Mouse (Mus musculus): ENCODE results near the gene Brpf3. TPM values are rescaled to one million over a fixed set of nuclear protein-coding genes. Genes with fewer than 3 reads are reported as not detected.

Brpf3 gene
- total RNA-seq, 1 experiment, result 24.5 TPM

DNA sequence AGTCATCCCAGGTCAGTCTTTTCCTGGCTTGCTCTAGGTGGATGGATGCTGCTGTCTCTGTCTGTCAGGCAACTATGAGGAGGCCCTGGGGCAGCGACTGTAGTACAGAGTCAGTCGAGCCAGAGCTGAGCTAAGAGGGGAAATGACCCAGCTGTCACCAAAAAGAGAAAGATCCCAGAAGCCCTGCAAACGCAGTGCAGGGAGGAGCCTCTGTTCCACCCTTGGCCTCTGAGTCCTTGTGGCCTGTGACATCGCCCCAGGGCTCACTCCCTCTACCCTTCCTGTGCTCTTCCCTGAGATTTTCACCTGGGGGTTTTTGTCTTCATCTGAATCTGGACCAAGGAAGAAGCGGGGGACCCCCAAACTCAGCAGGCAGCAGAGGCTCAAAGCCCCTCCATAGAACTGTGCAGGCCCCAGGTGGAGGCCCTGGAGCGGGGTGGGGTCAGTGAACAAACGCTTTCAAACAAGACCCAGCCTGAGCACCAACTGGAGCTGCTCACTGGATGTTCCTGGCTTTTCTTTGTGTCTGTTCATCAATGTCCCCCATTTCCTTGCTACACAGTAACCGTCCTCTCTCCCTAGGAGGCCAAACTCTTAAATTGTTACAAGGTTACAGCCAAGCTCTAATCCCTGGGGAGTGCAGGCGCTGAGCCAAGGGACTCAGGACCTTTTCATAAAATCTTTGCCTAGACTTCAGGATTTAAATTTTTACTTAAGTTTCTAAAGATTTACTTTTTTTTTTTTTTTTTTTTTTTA, 19.4 kb upstream of the Brpf3 start:
- no peak overlapping the region for H3K4me3 ChIP-seq (ENCODE audit: insufficient read depth in 1 of 2, low read depth in 1 of 2, low read length in 2 of 2, poor library complexity in 1 of 2, severe bottlenecking in 1 of 2)
- TF ChIP-seq ZC3H11A (IDR thresholded peaks at IDR 0.05; ENCODE audit: borderline replicate concordance, low read depth, low read length) (no peak), CHD2 (IDR thresholded peaks at IDR 0.05; ENCODE audit: low read depth, low read length) (no peak), ZNF384 (IDR thresholded peaks at IDR 0.05; ENCODE audit: low read depth, low read length) (no peak), MAFK (IDR thresholded peaks at IDR 0.05; ENCODE audit: insufficient read depth, low read depth, low read length) (no peak), HCFC1 (IDR thresholded peaks at IDR 0.05; ENCODE audit: borderline replicate concordance, insufficient read depth, low read length) (no peak)
- H3K36me3 ChIP-seq (ENCODE audit: control insufficient read depth, insufficient read depth, low read length, poor library complexity, severe bottlenecking), result peaks cover 3% of the 10 kb centered on the region; the same call in 1 of the 2 replicates
- DNase-seq (ENCODE audit: low read depth, low spot score), result no peak
- in situ Hi-C loops (cut with MboI; ENCODE audit: low sequenced_read_pairs in 2 of 2, unreplicated experiment in 2 of 2), result no loop called here
- peaks cover 5 to 25% of the 10 kb centered on the region in 2 experiments for H3K4me1 ChIP-seq (ENCODE audit: control insufficient read depth in 2 of 2, insufficient read depth in 2 of 2, low read length in 2 of 2, poor library complexity in 1 of 2)
- H3K27ac ChIP-seq (ENCODE audit: insufficient read depth, low read depth, low read length, poor library complexity, severe bottlenecking), result peak overlapping the region; percentile 76; the same call in 1 of the 2 replicates
- no peak overlapping the region; the same call in 1 of the 2 replicates for H3K9ac ChIP-seq (ENCODE audit: insufficient read depth, low read depth, low read length, poor library complexity, severe bottlenecking)
- no peaks in the 10 kb centered on the region for H3K9me3 ChIP-seq (ENCODE audit: control insufficient read depth, insufficient read depth, low read depth, low read length)

DNA sequence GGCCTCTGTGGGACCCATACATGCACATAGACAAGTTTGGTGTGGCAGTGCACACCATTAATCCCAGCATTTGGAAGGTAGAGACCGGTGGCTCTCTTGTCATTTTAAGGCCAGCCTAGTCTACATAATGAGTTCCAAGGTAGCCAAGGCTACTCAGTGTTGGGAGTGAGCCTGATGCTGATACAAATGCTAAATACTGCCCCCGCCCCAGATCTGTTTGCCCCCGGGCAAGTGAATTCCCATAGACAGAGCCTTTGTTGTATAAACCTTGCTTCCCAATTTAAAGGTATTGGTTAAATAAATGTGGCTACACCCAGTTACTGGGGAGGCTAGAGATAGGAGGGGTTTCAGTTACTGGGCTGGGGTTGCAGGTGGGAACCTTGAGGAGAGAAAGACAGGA, 15.9 kb upstream of the Brpf3 start:
- Histone ChIP-seq H3K9me3 (ENCODE audit: control insufficient read depth, insufficient read depth, low read depth, low read length) (no peaks in the 10 kb centered on the region), H3K4me1 (ENCODE audit: control insufficient read depth in 2 of 2, insufficient read depth in 2 of 2, low read length in 2 of 2, poor library complexity in 1 of 2) (peaks cover 13 to 36% of the 10 kb centered on the region in 2 experiments), H3K9ac (ENCODE audit: insufficient read depth, low read depth, low read length, poor library complexity, severe bottlenecking) (peak overlapping the region; percentile 33; the same call in 1 of the 2 replicates), H3K4me3 (ENCODE audit: insufficient read depth in 1 of 2, low read depth in 1 of 2, low read length in 2 of 2, poor library complexity in 1 of 2, severe bottlenecking in 1 of 2) (peak overlapping the region; percentile 41 to 56; a peak in 3 of 4 replicates), H3K27ac (ENCODE audit: insufficient read depth, low read depth, low read length, poor library complexity, severe bottlenecking) (peak overlapping the region; percentile 87; the same call in 1 of the 2 replicates), H3K36me3 (ENCODE audit: control insufficient read depth, insufficient read depth, low read length, poor library complexity, severe bottlenecking) (peaks cover 3% of the 10 kb centered on the region; the same call in 1 of the 2 replicates)
- peak; percentile 94 for DNase-seq (ENCODE audit: low read depth, low spot score)
- in situ Hi-C loops (cut with MboI; ENCODE audit: low sequenced_read_pairs in 2 of 2, unreplicated experiment in 2 of 2), result no loop called here
- TF ChIP-seq ZC3H11A (IDR thresholded peaks at IDR 0.05; ENCODE audit: borderline replicate concordance, low read depth, low read length) (no peak), CHD2 (IDR thresholded peaks at IDR 0.05; ENCODE audit: low read depth, low read length) (peak; percentile 38; the same call in 1 of the 2 replicates), ZNF384 (IDR thresholded peaks at IDR 0.05; ENCODE audit: low read depth, low read length) (no peak), MAFK (IDR thresholded peaks at IDR 0.05; ENCODE audit: insufficient read depth, low read depth, low read length) (no peak), HCFC1 (IDR thresholded peaks at IDR 0.05; ENCODE audit: borderline replicate concordance, insufficient read depth, low read length) (no peak)

DNA sequence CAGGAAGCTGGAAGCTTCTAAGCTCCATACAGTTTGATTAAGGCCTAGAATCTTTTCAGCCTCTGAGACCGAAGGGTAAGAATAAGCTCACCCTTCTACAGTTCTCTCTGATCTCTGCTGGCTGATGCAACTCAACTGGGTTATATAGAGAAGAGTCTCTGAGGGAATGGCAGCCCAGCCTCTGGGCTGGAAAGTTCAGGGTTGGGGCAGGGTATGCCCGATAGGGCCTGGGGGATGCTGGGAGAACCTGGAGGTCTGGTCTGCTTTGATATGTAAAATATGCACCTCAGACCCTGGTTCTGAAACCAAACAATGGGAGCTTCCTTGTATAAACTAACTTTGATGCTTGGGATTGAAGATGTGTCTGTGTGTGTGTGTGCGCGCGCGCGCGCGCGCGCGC, 13.4 kb upstream of the Brpf3 start:
- H3K9me3 ChIP-seq (ENCODE audit: control insufficient read depth, insufficient read depth, low read depth, low read length), result no peaks in the 10 kb centered on the region
- H3K36me3 ChIP-seq (ENCODE audit: control insufficient read depth, insufficient read depth, low read length, poor library complexity, severe bottlenecking), result peaks cover 6% of the 10 kb centered on the region; the same call in 1 of the 2 replicates
- no peak overlapping the region for H3K9ac ChIP-seq (ENCODE audit: insufficient read depth, low read depth, low read length, poor library complexity, severe bottlenecking)
- H3K27ac ChIP-seq (ENCODE audit: insufficient read depth, low read depth, low read length, poor library complexity, severe bottlenecking), result peak overlapping the region; percentile 63; the same call in 1 of the 2 replicates
- peak overlapping the region; percentile 13 to 56; a peak in 1 of 4 replicates for H3K4me3 ChIP-seq (ENCODE audit: insufficient read depth in 1 of 2, low read depth in 1 of 2, low read length in 2 of 2, poor library complexity in 1 of 2, severe bottlenecking in 1 of 2)
- in situ Hi-C loops (cut with MboI; ENCODE audit: low sequenced_read_pairs in 2 of 2, unreplicated experiment in 2 of 2), result no loop called here
- H3K4me1 ChIP-seq (ENCODE audit: control insufficient read depth in 2 of 2, insufficient read depth in 2 of 2, low read length in 2 of 2, poor library complexity in 1 of 2), result peaks cover 10 to 23% of the 10 kb centered on the region in 2 experiments
- DNase-seq (ENCODE audit: low read depth, low spot score), result no peak
- no peak for TF ChIP-seq CHD2 (IDR thresholded peaks at IDR 0.05; ENCODE audit: low read depth, low read length)
- TF ChIP-seq HCFC1 (IDR thresholded peaks at IDR 0.05; ENCODE audit: borderline replicate concordance, insufficient read depth, low read length), result no peak
- TF ChIP-seq MAFK (IDR thresholded peaks at IDR 0.05; ENCODE audit: insufficient read depth, low read depth, low read length), result no peak
- TF ChIP-seq ZNF384 (IDR thresholded peaks at IDR 0.05; ENCODE audit: low read depth, low read length), result no peak
- no peak for TF ChIP-seq ZC3H11A (IDR thresholded peaks at IDR 0.05; ENCODE audit: borderline replicate concordance, low read depth, low read length)

DNA sequence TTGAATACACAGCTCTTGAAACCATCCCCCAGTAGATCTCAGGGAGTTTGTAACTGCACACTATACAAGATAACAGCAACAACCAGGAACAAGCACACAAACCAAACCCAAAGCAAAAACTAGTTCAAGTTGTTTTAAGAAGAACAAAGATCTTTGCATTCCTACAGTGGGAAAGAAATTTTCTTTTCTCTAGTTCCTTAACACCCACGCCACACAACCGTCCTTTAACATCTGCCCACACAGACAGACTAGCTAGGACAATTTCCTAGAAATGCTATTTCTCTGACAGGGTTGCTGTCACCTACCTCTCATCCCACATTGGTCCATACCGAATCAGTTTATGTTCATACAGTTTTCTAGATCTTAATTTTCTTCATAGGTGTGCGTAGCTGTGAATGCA, 3.9 kb upstream of the Brpf3 start:
- no peaks in the 10 kb centered on the region for H3K9me3 ChIP-seq (ENCODE audit: control insufficient read depth, insufficient read depth, low read depth, low read length)
- H3K4me3 ChIP-seq (ENCODE audit: insufficient read depth in 1 of 2, low read depth in 1 of 2, low read length in 2 of 2, poor library complexity in 1 of 2, severe bottlenecking in 1 of 2), result no peak overlapping the region
- H3K4me1 ChIP-seq (ENCODE audit: control insufficient read depth in 2 of 2, insufficient read depth in 2 of 2, low read length in 2 of 2, poor library complexity in 1 of 2), result peaks cover 0 to 2% of the 10 kb centered on the region in 2 experiments; a peak in 3 of 4 replicates
- H3K36me3 ChIP-seq (ENCODE audit: control insufficient read depth, insufficient read depth, low read length, poor library complexity, severe bottlenecking), result peaks cover 5% of the 10 kb centered on the region; the same call in 1 of the 2 replicates
- no peak overlapping the region for H3K9ac ChIP-seq (ENCODE audit: insufficient read depth, low read depth, low read length, poor library complexity, severe bottlenecking)
- no peak overlapping the region for H3K27ac ChIP-seq (ENCODE audit: insufficient read depth, low read depth, low read length, poor library complexity, severe bottlenecking)
- no peak for DNase-seq (ENCODE audit: low read depth, low spot score)
- in situ Hi-C loops (cut with MboI; ENCODE audit: low sequenced_read_pairs in 2 of 2, unreplicated experiment in 2 of 2), result no loop called here
- TF ChIP-seq CHD2 (IDR thresholded peaks at IDR 0.05; ENCODE audit: low read depth, low read length) (no peak), ZNF384 (IDR thresholded peaks at IDR 0.05; ENCODE audit: low read depth, low read length) (no peak), HCFC1 (IDR thresholded peaks at IDR 0.05; ENCODE audit: borderline replicate concordance, insufficient read depth, low read length) (no peak), MAFK (IDR thresholded peaks at IDR 0.05; ENCODE audit: insufficient read depth, low read depth, low read length) (no peak), ZC3H11A (IDR thresholded peaks at IDR 0.05; ENCODE audit: borderline replicate concordance, low read depth, low read length) (no peak)

All from ES-E14 (cell line).